Mouse (Mus musculus) liver, embryonic 14.5 days (tissue): ENCODE measurements around the gene Mitf. TPM values are rescaled to one million over a fixed set of nuclear protein-coding genes. Genes with fewer than 3 reads are reported as not detected.

ENCODE experiments used
- ATAC-seq: fragments of 200-750 bp; cut with Nextera tagmentation; 2 replicates; pipeline ENCODE4 v1.8.0; 2017; ENCODE audit warnings: moderate number of reproducible peaks, mild to moderate bottlenecking, moderate library complexity; ENCODE audit not compliant: insufficient read depth
- DNase-seq, 3 experiments: peaks; one replicate each; pipeline ENCODE4 v3.0.0-alpha.2; 2012 to 2013; ENCODE audit warnings: low read depth in 3 of 3, low spot score in 3 of 3
- H3K27ac ChIP-seq: fragments of 300-500 bp; sonication (generic); 2 replicates; pipeline ENCODE4 v1.5.1; 2014; ENCODE audit warnings: moderate library complexity, mild to moderate bottlenecking, control low read depth, inconsistent platforms
- H3K27me3 ChIP-seq: fragments of 300-500 bp; sonication (generic); 2 replicates; pipeline ENCODE4 v1.6.1; 2014; ENCODE audit warnings: mild to moderate bottlenecking, low read length, moderate library complexity; ENCODE audit not compliant: control insufficient read depth, insufficient read depth
- H3K36me3 ChIP-seq: fragments of 300-500 bp; sonication (generic); replicated peaks from 2 replicates; pipeline ENCODE4 v1.6.1; 2014; ENCODE audit warnings: low read depth; ENCODE audit not compliant: control insufficient read depth, insufficient read depth
- H3K4me1 ChIP-seq, 2 experiments: fragments of 200-500 bp in 1 of 2; fragments of 300-500 bp in 1 of 2; sonication (generic) in 1 of 2; replicated peaks; 2 replicates each; pipeline ENCODE4 v1.6.1; 2012 to 2014; ENCODE audit warnings: antibody characterized with exemption in 1 of 2, inconsistent platforms in 1 of 2, low read length in 1 of 2; ENCODE audit not compliant: control insufficient read depth in 2 of 2, insufficient read depth in 2 of 2
- H3K4me2 ChIP-seq: fragments of 300-500 bp; sonication (generic); 2 replicates; pipeline ENCODE4 v1.6.1; 2014; ENCODE audit warnings: low read depth, mild to moderate bottlenecking, control low read depth, moderate library complexity
- H3K4me3 ChIP-seq, 2 experiments: fragments of 200-500 bp in 1 of 2; fragments of 300-500 bp in 1 of 2; sonication (generic) in 1 of 2; 2 replicates each; pipeline ENCODE4 v1.5.1; 2012 to 2014; ENCODE audit warnings: low read depth in 2 of 2, low read length in 2 of 2, mild to moderate bottlenecking in 2 of 2, control low read depth in 1 of 2, inconsistent platforms in 1 of 2, moderate library complexity in 1 of 2; ENCODE audit not compliant: insufficient read depth in 1 of 2
- H3K9ac ChIP-seq: fragments of 300-500 bp; sonication (generic); replicated peaks from 2 replicates; pipeline ENCODE4 v1.6.1; 2014; ENCODE audit warnings: mild to moderate bottlenecking, control low read depth, moderate library complexity
- H3K9me3 ChIP-seq: fragments of 300-500 bp; sonication (generic); 2 replicates; pipeline ENCODE4 v1.6.1; 2016; ENCODE audit warnings: low read length, mixed read lengths; ENCODE audit not compliant: control insufficient read depth
- CTCF ChIP-seq: IDR thresholded peaks from 2 replicates; pipeline ENCODE4 v1.5.1; 2016; ENCODE audit warnings: antibody characterized with exemption, low read depth, control low read depth
- EP300 ChIP-seq: IDR thresholded peaks from 2 replicates; pipeline ENCODE4 v1.6.1; 2016; ENCODE audit warnings: antibody characterized with exemption, low read depth
- WGBS: fragments of 180-500 bp; shearing (Covaris S2); extraction: QIAGEN DNeasy Blood & Tissue Kit; methylation state at CpG from one replicate; pipeline ENCODE4 v1.1.7; 2014; ENCODE audit not compliant: insufficient replicate concordance; 5-methylcytosine and 5-hydroxymethylcytosine counted together
- polyA plus RNA-seq, 2 experiments: library from polyadenylated mRNA; depleted of rRNA in 1 of 2; stranded (reverse) in 1 of 2; unstranded in 1 of 2; fragments of >200 nt; fragmentation: Nextera tagmentation in 1 of 2; extraction: Ambion mirVana in 1 of 2; gene quantifications; 2 replicates each; pipeline versions ENCODE4 v1.2.1 to v1.2.3; 2012 to 2014

Mitf gene
- polyA plus RNA-seq, 2 experiments: 0.25 to 0.38 TPM

- Histone ChIP-seq H3K4me3 (no peak overlapping the region), H3K27me3 (no peaks in the 10 kb centered on the region), H3K4me1 (no peaks in the 10 kb centered on the region), H3K9me3 (no peaks in the 10 kb centered on the region), H3K4me2 (no peak overlapping the region), H3K27ac (no peak overlapping the region), H3K36me3 (no peaks in the 10 kb centered on the region), H3K9ac (no peak overlapping the region)
- ATAC-seq (no peak), DNase-seq (no peak)
- 30% methylated on average over 13 of the region's 13 CpGs for WGBS
- no peak for TF ChIP-seq CTCF
- no peak for TF ChIP-seq EP300
These were observed 22.2 kb downstream of the Mitf start for GRCm38 (mm10) chr6:97828822-97829719.

- no peaks in the 10 kb centered on the region for H3K9me3 ChIP-seq
- ATAC-seq (no peak), DNase-seq (no peak)
- no peak overlapping the region for H3K9ac ChIP-seq
- H3K27me3 ChIP-seq: no peaks in the 10 kb centered on the region
- no peak overlapping the region for H3K4me2 ChIP-seq
- no peak overlapping the region for H3K4me3 ChIP-seq
- TF ChIP-seq CTCF (no peak), EP300 (no peak)
- no peak overlapping the region for H3K27ac ChIP-seq
- no peaks in the 10 kb centered on the region for H3K36me3 ChIP-seq
- WGBS: 71% methylated on average over 4 of the region's 4 CpGs
- no peaks in the 10 kb centered on the region for H3K4me1 ChIP-seq
These were observed 25.6 kb downstream of the Mitf start for GRCm38 (mm10) chr6:97832501-97832900.

GRCm38 (mm10) chr6:97836176-97836575 is 29.3 kb downstream of the Mitf start:
- 66% methylated on average over 7 of the region's 7 CpGs for WGBS
- Histone ChIP-seq H3K4me1 (no peaks in the 10 kb centered on the region), H3K27ac (no peak overlapping the region), H3K9ac (no peak overlapping the region), H3K4me3 (no peak overlapping the region), H3K36me3 (no peaks in the 10 kb centered on the region), H3K9me3 (no peaks in the 10 kb centered on the region), H3K4me2 (no peak overlapping the region), H3K27me3 (no peaks in the 10 kb centered on the region)
- DNase-seq: no peak
- no peak for ATAC-seq
- no peak for TF ChIP-seq CTCF
- TF ChIP-seq EP300: no peak

DNA sequence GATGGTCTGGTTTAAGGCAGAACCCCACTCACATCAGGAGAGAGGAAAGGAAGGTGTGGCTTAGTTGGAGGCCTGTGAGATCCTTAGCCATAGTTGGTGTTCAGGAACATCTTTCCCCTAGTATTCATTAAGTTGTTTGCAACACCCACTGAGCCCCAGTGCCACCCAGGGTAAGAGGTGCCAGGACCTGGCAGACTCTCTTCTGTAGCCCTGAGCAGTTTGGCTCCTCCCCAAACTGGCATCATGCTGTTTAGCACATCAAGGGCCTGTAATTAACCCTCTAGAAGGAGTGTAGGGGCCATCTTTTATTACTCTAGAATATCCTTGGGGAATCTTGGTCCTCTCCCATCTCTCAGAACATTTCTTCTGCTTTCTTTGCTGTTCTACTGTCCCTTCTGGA is 30.9 kb downstream of the Mitf start:
- Histone ChIP-seq H3K27me3 (no peaks in the 10 kb centered on the region), H3K9ac (no peak overlapping the region), H3K4me3 (no peak overlapping the region), H3K27ac (no peak overlapping the region), H3K36me3 (no peaks in the 10 kb centered on the region), H3K4me2 (no peak overlapping the region), H3K9me3 (no peaks in the 10 kb centered on the region), H3K4me1 (no peaks in the 10 kb centered on the region)
- DNase-seq (no peak), ATAC-seq (no peak)
- TF ChIP-seq CTCF: no peak
- TF ChIP-seq EP300: no peak

GRCm38 (mm10) chr6:97839568-97839967 is 32.7 kb downstream of the Mitf start:
- Histone ChIP-seq H3K4me2 (no peak overlapping the region), H3K36me3 (no peaks in the 10 kb centered on the region), H3K27me3 (no peaks in the 10 kb centered on the region), H3K9me3 (no peaks in the 10 kb centered on the region), H3K27ac (no peak overlapping the region), H3K9ac (no peak overlapping the region), H3K4me3 (no peak overlapping the region), H3K4me1 (no peaks in the 10 kb centered on the region)
- TF ChIP-seq EP300 (no peak), CTCF (no peak)
- DNase-seq (no peak), ATAC-seq (no peak)
